8 mouse cellular contexts compared by ENCODE assay signal in the genomic region with DNA sequence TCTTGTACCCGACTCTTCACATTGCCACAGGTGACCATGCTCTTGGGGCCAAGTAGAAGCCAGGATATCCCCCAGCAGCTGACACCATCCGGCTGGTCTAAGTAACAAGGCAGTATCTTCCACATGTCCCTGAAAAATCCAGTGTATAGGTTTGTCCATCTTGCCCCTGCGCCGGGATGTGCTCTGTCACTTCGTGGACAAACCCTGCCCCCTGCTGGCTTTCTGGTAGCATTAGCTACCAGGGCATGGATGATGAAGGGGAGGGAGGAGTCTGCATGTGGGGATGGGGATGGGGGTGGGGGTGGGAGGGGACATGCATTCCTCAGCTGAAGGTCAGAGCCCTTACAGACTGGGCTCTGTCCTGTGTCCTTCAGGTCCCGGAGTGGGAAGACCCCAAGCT.
DNase-seq lines count a peak whose midpoint lies in the region; ATAC-seq and TF ChIP-seq lines count a peak whose summit lies in the region.

No protein-coding gene starts in this region.

- dilution Hi-C loops in CH12.LX (cut with MboI; ENCODE audit: extremely low pct_ligation_motif_present, extremely low pct_unique_long_range_greater_than_20kb, low sequenced_read_pairs), result no loop called here

- H3K36me3 ChIP-seq in kidney, embryonic 14.5 days (ENCODE audit: control insufficient read depth, insufficient read depth, low read length), result no peaks in the 10 kb centered on the region
- no peaks in the 10 kb centered on the region for H3K36me3 ChIP-seq in kidney, embryonic 15.5 days
- no peaks in the 10 kb centered on the region for H3K36me3 ChIP-seq in CH12.LX (replicated peaks in 1 of 2; ENCODE audit: control insufficient read depth in 1 of 2, insufficient read depth in 1 of 2, low read length in 1 of 2)
- H3K36me3 ChIP-seq in heart, postnatal 0 days (replicated peaks; ENCODE audit: control insufficient read depth, insufficient read depth, low read length), result no peaks in the 10 kb centered on the region

- H3K9me3 ChIP-seq in kidney, embryonic 14.5 days (ENCODE audit: control insufficient read depth, low read length), result no peaks in the 10 kb centered on the region
- no peaks in the 10 kb centered on the region for H3K9me3 ChIP-seq in kidney, embryonic 15.5 days (replicated peaks)
- peaks cover 56% of the 10 kb centered on the region for H3K9me3 ChIP-seq in CH12.LX (replicated peaks; ENCODE audit: low read length)
- no peaks in the 10 kb centered on the region for H3K9me3 ChIP-seq in heart, postnatal 0 days (replicated peaks; ENCODE audit: control insufficient read depth, low read length)

- H3K4me2 ChIP-seq in kidney, embryonic 14.5 days (replicated peaks; ENCODE audit: low read depth, low read length), result no peak overlapping the region
- H3K4me2 ChIP-seq in kidney, embryonic 15.5 days, result no peak overlapping the region
- no peak overlapping the region for H3K4me2 ChIP-seq in CH12.LX (ENCODE audit: insufficient read depth, low read depth, poor library complexity, severe bottlenecking)
- H3K4me2 ChIP-seq in heart, postnatal 0 days (ENCODE audit: low read depth, low read length), result no peak overlapping the region

- no peak overlapping the region for H3K27ac ChIP-seq in kidney, embryonic 14.5 days (ENCODE audit: low read depth, low read length)
- no peak overlapping the region for H3K27ac ChIP-seq in kidney, embryonic 15.5 days
- no peak overlapping the region for H3K27ac ChIP-seq in CH12.LX (ENCODE audit: insufficient read depth, low read depth)
- no peak overlapping the region for H3K27ac ChIP-seq in heart, postnatal 0 days (ENCODE audit: low read depth)

- TF ChIP-seq CTCF in CH12.LX (conservative IDR thresholded peaks at IDR 0.05 in 1 of 2, IDR thresholded peaks at IDR 0.05 in 1 of 2; ENCODE audit: low read depth in 2 of 2, low read length in 2 of 2), result peak in 1 of 2 experiments; percentile 21; a peak in 1 of 4 replicates
- peak; percentile 53 for TF ChIP-seq CTCF in heart, postnatal 0 days (IDR thresholded peaks at IDR 0.05; ENCODE audit: low read depth)

- DNase-seq in CH12.LX (ENCODE audit: extremely low read depth), result peak; percentile 2
- peak; percentile 66 for DNase-seq in adrenal gland, postnatal 10 days
- peak; percentile 31 for DNase-seq in heart, postnatal 0 days (ENCODE audit: low spot score)
- DNase-seq in skeletal muscle tissue, adult 2 months (ENCODE audit: low read depth, low spot score), result peak; percentile 67
- no peak for DNase-seq in c-Kit-positive CD71-positive TER-119-positive erythroid progenitor cells, embryonic 14.5 days (ENCODE audit: low spot score)

- no peak for TF ChIP-seq POLR2A in CH12.LX (IDR thresholded peaks at IDR 0.05; ENCODE audit: low read depth, low read length)

- TF ChIP-seq EP300 in CH12.LX (IDR thresholded peaks at IDR 0.05; ENCODE audit: low read length), result no peak
- TF ChIP-seq EP300 in heart, postnatal 0 days (IDR thresholded peaks at IDR 0.05; ENCODE audit: low read depth), result no peak

- ATAC-seq in kidney, embryonic 14.5 days (ENCODE audit: low FRiP score, low TSS enrichment), result 0 out of 2 replicates have a peak, but pooled peaks have one; percentile 21
- ATAC-seq in kidney, embryonic 15.5 days (replicated peaks; ENCODE audit: low FRiP score), result no peak
- ATAC-seq in heart, postnatal 0 days (ENCODE audit: insufficient read depth, low read depth), result peak; percentile 34; the same call in 1 of the 2 replicates
- no peak for ATAC-seq in erythroblast, adult 5-6 weeks (replicated peaks; ENCODE audit: low FRiP score, poor library complexity, severe bottlenecking)

- in situ Hi-C loops in CH12.LX (cut with MboI; ENCODE audit: low pct_ligation_motif_present, low pct_unique_long_range_greater_than_20kb, low sequenced_read_pairs), result no loop called here

- no peak overlapping the region for H3K9ac ChIP-seq in kidney, embryonic 14.5 days (ENCODE audit: low read depth, low read length)
- H3K9ac ChIP-seq in kidney, embryonic 15.5 days, result no peak overlapping the region
- H3K9ac ChIP-seq in CH12.LX (ENCODE audit: insufficient read depth, low read depth), result no peak overlapping the region
- H3K9ac ChIP-seq in heart, postnatal 0 days (replicated peaks; ENCODE audit: low read depth, low read length), result no peak overlapping the region

- 48% methylated on average over 6 of the region's 6 CpGs for WGBS in kidney, embryonic 14.5 days
- 54% methylated on average over 6 of the region's 6 CpGs for WGBS in kidney, embryonic 15.5 days
- WGBS in heart, postnatal 0 days, result 31% methylated on average over 6 of the region's 6 CpGs

- peak; percentile 17 for TF ChIP-seq RAD21 in CH12.LX (IDR thresholded peaks at IDR 0.05; ENCODE audit: low read depth, low read length)

- H3K79me2 ChIP-seq in CH12.LX (replicated peaks; ENCODE audit: control insufficient read depth, extremely low read depth, insufficient read depth, poor library complexity, severe bottlenecking), result no peaks in the 10 kb centered on the region

- H3K4me1 ChIP-seq in kidney, embryonic 14.5 days (ENCODE audit: control insufficient read depth, insufficient read depth, low read length), result no peaks in the 10 kb centered on the region
- no peaks in the 10 kb centered on the region for H3K4me1 ChIP-seq in kidney, embryonic 15.5 days
- no peaks in the 10 kb centered on the region for H3K4me1 ChIP-seq in CH12.LX (ENCODE audit: control insufficient read depth in 1 of 2, insufficient read depth in 2 of 2)
- H3K4me1 ChIP-seq in heart, postnatal 0 days (ENCODE audit: control insufficient read depth, insufficient read depth), result no peaks in the 10 kb centered on the region

- H3K27me3 ChIP-seq in kidney, embryonic 14.5 days (ENCODE audit: control insufficient read depth, insufficient read depth, low read length), result no peaks in the 10 kb centered on the region
- peaks cover 4% of the 10 kb centered on the region; the same call in 1 of the 2 replicates for H3K27me3 ChIP-seq in kidney, embryonic 15.5 days
- no peaks in the 10 kb centered on the region for H3K27me3 ChIP-seq in CH12.LX (replicated peaks)
- H3K27me3 ChIP-seq in heart, postnatal 0 days (ENCODE audit: control insufficient read depth, insufficient read depth, low read length), result 0 out of 2 replicates have a peak, but pooled peaks cover 14% of the 10 kb centered on the region

- H3K4me3 ChIP-seq in kidney, embryonic 14.5 days (ENCODE audit: low read length), result no peak overlapping the region
- no peak overlapping the region for H3K4me3 ChIP-seq in kidney, embryonic 15.5 days (replicated peaks)
- no peak overlapping the region for H3K4me3 ChIP-seq in CH12.LX (replicated peaks in 1 of 3; ENCODE audit: low read depth in 2 of 3, low read length in 2 of 3, poor library complexity in 1 of 3)
- no peak overlapping the region for H3K4me3 ChIP-seq in heart, postnatal 0 days (ENCODE audit: low read depth, low read length)

TF ChIP-seq in CH12.LX, 34 proteins besides CTCF, POLR2A, EP300 and RAD21:
- no peak for TF ChIP-seq CHD1 (IDR thresholded peaks at IDR 0.05; ENCODE audit: low read depth, low read length)
- peak; percentile 11; the same call in 1 of the 2 replicates for TF ChIP-seq SMC3 (IDR thresholded peaks at IDR 0.05; ENCODE audit: low read depth, low read length)
- TF ChIP-seq MXI1 (IDR thresholded peaks at IDR 0.05; ENCODE audit: low read depth, low read length), result no peak
- TF ChIP-seq UBTF (IDR thresholded peaks at IDR 0.05; ENCODE audit: low read depth, low read length), result no peak
- no peak for TF ChIP-seq NRF1 (IDR thresholded peaks at IDR 0.05; ENCODE audit: low read depth, low read length)
- TF ChIP-seq POLR2AphosphoS2 (IDR thresholded peaks at IDR 0.05; ENCODE audit: low read depth, low read length), result no peak
- TF ChIP-seq PAX5 (IDR thresholded peaks at IDR 0.05; ENCODE audit: low read length), result no peak
- TF ChIP-seq KAT2A (IDR thresholded peaks at IDR 0.05; ENCODE audit: insufficient replicate concordance, low read length), result no peak

Comparison
In these comparisons a context has a peak if more than half of its experiments do, and no peak if none do; other contexts are left out.
1. ATAC-seq: peak in kidney, embryonic 14.5 days (single experiment) and heart, postnatal 0 days (single experiment); none in kidney, embryonic 15.5 days (single experiment) and erythroblast, adult 5-6 weeks (single experiment).